Mouse (Mus musculus) liver, embryonic 12.5 days (tissue): Measurements from ENCODE around the gene Ccdc50. TPM values are rescaled to one million over a fixed set of nuclear protein-coding genes. Genes with fewer than 3 reads are reported as not detected.

Experiments used
- ATAC-seq: fragments of 200-750 bp; cut with Nextera tagmentation; 2 replicates; pipeline ENCODE4 v1.8.0; 2017; ENCODE audit warnings: moderate number of reproducible peaks, mild to moderate bottlenecking, moderate library complexity
- H3K27ac ChIP-seq: fragments of 300-500 bp; sonication (generic); 2 replicates; pipeline ENCODE4 v1.5.1; 2016; ENCODE audit warnings: mild to moderate bottlenecking
- H3K27me3 ChIP-seq: fragments of 300-500 bp; sonication (generic); replicated peaks from 2 replicates; pipeline ENCODE4 v1.6.1; 2016; ENCODE audit warnings: mild to moderate bottlenecking, moderate library complexity
- H3K36me3 ChIP-seq: fragments of 300-500 bp; sonication (generic); 2 replicates; pipeline ENCODE4 v1.6.1; 2016; ENCODE audit warnings: mild to moderate bottlenecking, moderate library complexity
- H3K4me1 ChIP-seq: fragments of 300-500 bp; sonication (generic); 2 replicates; pipeline ENCODE4 v1.6.1; 2016
- H3K4me2 ChIP-seq: fragments of 300-500 bp; sonication (generic); 2 replicates; pipeline ENCODE4 v1.6.1; 2016; ENCODE audit warnings: mild to moderate bottlenecking, moderate library complexity
- H3K4me3 ChIP-seq: fragments of 300-500 bp; sonication (generic); 2 replicates; pipeline ENCODE4 v1.5.1; 2016; ENCODE audit warnings: mild to moderate bottlenecking, moderate library complexity
- H3K9ac ChIP-seq: fragments of 300-500 bp; sonication (generic); 2 replicates; pipeline ENCODE4 v1.6.1; 2016; ENCODE audit warnings: mild to moderate bottlenecking, moderate library complexity
- H3K9me3 ChIP-seq: fragments of 300-500 bp; sonication (generic); replicated peaks from 2 replicates; pipeline ENCODE4 v1.6.1; 2016; ENCODE audit warnings: mild to moderate bottlenecking, moderate library complexity
- WGBS: fragments of 180-500 bp; shearing (Covaris S2); methylation state at CpG from one replicate; pipeline ENCODE4 v1.1.7; 2016; ENCODE audit not compliant: insufficient replicate concordance; 5-methylcytosine and 5-hydroxymethylcytosine counted together
- polyA plus RNA-seq: library from polyadenylated mRNA; unstranded; fragments of >200 nt; fragmentation: Nextera tagmentation; extraction: Ambion mirVana; gene quantifications from 2 replicates; pipeline ENCODE4 v1.2.1, GENCODE M21; 2016

Gene Ccdc50
- polyA plus RNA-seq, 1 experiment from 2014 or later = 21.6 TPM

- no peak overlapping the region for H3K27ac ChIP-seq
- ATAC-seq = no peak
- no peaks in the 10 kb centered on the region; the same call in 1 of the 2 replicates for H3K36me3 ChIP-seq
- H3K4me2 ChIP-seq = no peak overlapping the region
- 79% methylated on average over 2 of the region's 2 CpGs for WGBS
- no peaks in the 10 kb centered on the region for H3K4me1 ChIP-seq
- H3K27me3 ChIP-seq = no peaks in the 10 kb centered on the region
- no peaks in the 10 kb centered on the region for H3K9me3 ChIP-seq
- no peak overlapping the region for H3K9ac ChIP-seq
- H3K4me3 ChIP-seq = no peak overlapping the region
Observed at GRCm38 (mm10) chr16:27453823-27454222, 65.2 kb downstream of the Ccdc50 start.

- 11% methylated on average over 4 of the region's 4 CpGs for WGBS
- no peak overlapping the region for H3K4me3 ChIP-seq
Observed at GRCm38 (mm10) chr16:27457273-27457672, 68.6 kb downstream of the Ccdc50 start.

GRCm38 (mm10) chr16:27468731-27469130, 80.1 kb downstream of the Ccdc50 start:
- Histone ChIP-seq H3K9ac (no peak overlapping the region), H3K4me3 (no peak overlapping the region), H3K27me3 (no peaks in the 10 kb centered on the region), H3K36me3 (no peaks in the 10 kb centered on the region), H3K4me2 (no peak overlapping the region), H3K27ac (no peak overlapping the region), H3K4me1 (no peaks in the 10 kb centered on the region), H3K9me3 (no peaks in the 10 kb centered on the region)
- 21% methylated on average over 5 of the region's 5 CpGs for WGBS
- ATAC-seq = no peak

More at GRCm38 (mm10) chr16:27457273-27457672, 68.6 kb downstream of the Ccdc50 start:
- H3K4me1 ChIP-seq = no peaks in the 10 kb centered on the region
- no peak overlapping the region for H3K27ac ChIP-seq
- H3K4me2 ChIP-seq = no peak overlapping the region
- no peak overlapping the region for H3K9ac ChIP-seq
- H3K9me3 ChIP-seq = no peaks in the 10 kb centered on the region
- H3K36me3 ChIP-seq = no peaks in the 10 kb centered on the region
- H3K27me3 ChIP-seq = no peaks in the 10 kb centered on the region
- ATAC-seq = no peak

- no peak for ATAC-seq
- Histone ChIP-seq H3K4me2 (no peak overlapping the region), H3K9ac (no peak overlapping the region), H3K27ac (no peak overlapping the region), H3K36me3 (no peaks in the 10 kb centered on the region), H3K27me3 (no peaks in the 10 kb centered on the region), H3K4me1 (no peaks in the 10 kb centered on the region), H3K4me3 (no peak overlapping the region), H3K9me3 (no peaks in the 10 kb centered on the region)
- WGBS = 62% methylated on average over 6 of the region's 6 CpGs
Observed at GRCm38 (mm10) chr16:27471389-27471788, 82.7 kb downstream of the Ccdc50 start.

- WGBS = 65% methylated on average over 1 of the region's 1 CpGs
- no peaks in the 10 kb centered on the region for H3K27me3 ChIP-seq
- H3K27ac ChIP-seq = no peak overlapping the region
- H3K4me1 ChIP-seq = no peaks in the 10 kb centered on the region
- H3K9ac ChIP-seq = no peak overlapping the region
- no peak for ATAC-seq
- no peaks in the 10 kb centered on the region for H3K9me3 ChIP-seq
- no peak overlapping the region for H3K4me2 ChIP-seq
- H3K36me3 ChIP-seq = no peaks in the 10 kb centered on the region
- H3K4me3 ChIP-seq = no peak overlapping the region
Observed at GRCm38 (mm10) chr16:27483834-27484233, 95.2 kb downstream of the Ccdc50 start.

Other genes starting within 250 kb of the Ccdc50 start
- not detected in 2 replicates for gene Ostn, start 81.4 kb upstream of the Ccdc50 start, polyA plus RNA-seq
- not detected in 2 replicates for gene Uts2b, start 18.6 kb upstream of the Ccdc50 start, polyA plus RNA-seq